15 mouse cellular contexts compared by ENCODE assay signal in genomic region chr12:26734558-26734897, GRCm38 (mm10).
DNase-seq lines count a peak whose midpoint lies in the region; ATAC-seq and TF ChIP-seq lines count a peak whose summit lies in the region.
"Had no signal": no experiment of that assay in that cellular context is flagged by ENCODE, and none has a peak within 500 bp of the region (broad histone marks: within the 10 kb centered on the region; RNA-seq: fewer than 3 reads in every experiment).

No protein-coding gene starts in this region.

- H3K4me3 ChIP-seq in intestine, embryonic 16.5 days (ENCODE audit: low read length), result no peak overlapping the region
- H3K4me3 ChIP-seq in intestine, postnatal 0 days (ENCODE audit: low read depth, low read length), result no peak overlapping the region
- no peak overlapping the region for H3K4me3 ChIP-seq in hindbrain, embryonic 11.5 days (ENCODE audit: low read depth, low read length)
- no peak overlapping the region for H3K4me3 ChIP-seq in midbrain, embryonic 13.5 days (replicated peaks)
- H3K4me3 ChIP-seq in heart, embryonic 12.5 days, result no peak overlapping the region
- H3K4me3 ChIP-seq: limb, embryonic 15.5 days had no signal

- no peak for TF ChIP-seq CTCF in intestine, postnatal 0 days (IDR thresholded peaks at IDR 0.05; ENCODE audit: low read depth)

- H3K9ac ChIP-seq in intestine, embryonic 16.5 days (ENCODE audit: low read depth, low read length), result no peak overlapping the region
- H3K9ac ChIP-seq in intestine, postnatal 0 days (ENCODE audit: low read depth, low read length), result no peak overlapping the region
- H3K9ac ChIP-seq in hindbrain, embryonic 11.5 days (ENCODE audit: low read depth, low read length), result no peak overlapping the region
- H3K9ac ChIP-seq in midbrain, embryonic 13.5 days (replicated peaks), result no peak overlapping the region
- H3K9ac ChIP-seq in heart, embryonic 12.5 days, result no peak overlapping the region
- H3K9ac ChIP-seq: limb, embryonic 15.5 days had no signal

- H3K9me3 ChIP-seq in intestine, embryonic 16.5 days (ENCODE audit: control insufficient read depth, low read length), result no peaks in the 10 kb centered on the region
- no peaks in the 10 kb centered on the region for H3K9me3 ChIP-seq in intestine, postnatal 0 days (ENCODE audit: control insufficient read depth)
- H3K9me3 ChIP-seq in hindbrain, embryonic 11.5 days (ENCODE audit: control insufficient read depth, low read length), result no peaks in the 10 kb centered on the region
- H3K9me3 ChIP-seq in midbrain, embryonic 13.5 days, result no peaks in the 10 kb centered on the region
- H3K9me3 ChIP-seq in heart, embryonic 12.5 days (replicated peaks), result no peaks in the 10 kb centered on the region
- H3K9me3 ChIP-seq: limb, embryonic 15.5 days had no signal

- H3K4me1 ChIP-seq in intestine, embryonic 16.5 days (ENCODE audit: control insufficient read depth, insufficient read depth, low read length), result peaks cover 2% of the 10 kb centered on the region; the same call in 1 of the 2 replicates
- no peaks in the 10 kb centered on the region for H3K4me1 ChIP-seq in intestine, postnatal 0 days (replicated peaks; ENCODE audit: control insufficient read depth, insufficient read depth, low read length)
- H3K4me1 ChIP-seq in hindbrain, embryonic 11.5 days (replicated peaks; ENCODE audit: control insufficient read depth, insufficient read depth, low read length), result no peaks in the 10 kb centered on the region
- H3K4me1 ChIP-seq in midbrain, embryonic 13.5 days (replicated peaks), result peaks cover 19% of the 10 kb centered on the region
- H3K4me1 ChIP-seq in heart, embryonic 12.5 days (replicated peaks), result no peaks in the 10 kb centered on the region
- H3K4me1 ChIP-seq: limb, embryonic 15.5 days had no signal

- peak; percentile 56 for ATAC-seq in intestine, embryonic 16.5 days
- ATAC-seq in intestine, postnatal 0 days, result no peak
- peak; percentile 73 for ATAC-seq in hindbrain, embryonic 11.5 days (ENCODE audit: low FRiP score)
- ATAC-seq in midbrain, embryonic 13.5 days, result peak; percentile 81
- ATAC-seq in heart, embryonic 12.5 days (ENCODE audit: insufficient number of reproducible peaks, low FRiP score), result no peak
- ATAC-seq: lung, postnatal 0 days had no signal

- no peak overlapping the region for H3K4me2 ChIP-seq in intestine, embryonic 16.5 days (ENCODE audit: low read depth, low read length)
- H3K4me2 ChIP-seq in intestine, postnatal 0 days (replicated peaks; ENCODE audit: low read depth), result no peak overlapping the region
- no peak overlapping the region for H3K4me2 ChIP-seq in hindbrain, embryonic 11.5 days (replicated peaks; ENCODE audit: low read depth, low read length)
- H3K4me2 ChIP-seq in midbrain, embryonic 13.5 days (replicated peaks), result 0 out of 2 replicates have a peak overlapping the region, but pooled peaks have one; percentile 5
- no peak overlapping the region for H3K4me2 ChIP-seq in heart, embryonic 12.5 days
- H3K4me2 ChIP-seq: limb, embryonic 15.5 days had no signal

- H3K27ac ChIP-seq in intestine, embryonic 16.5 days (ENCODE audit: low read length), result no peak overlapping the region
- no peak overlapping the region for H3K27ac ChIP-seq in intestine, postnatal 0 days (ENCODE audit: low read depth, low read length)
- H3K27ac ChIP-seq in hindbrain, embryonic 11.5 days (ENCODE audit: low read depth, low read length), result peak overlapping the region; percentile 30; the same call in 1 of the 2 replicates
- H3K27ac ChIP-seq in midbrain, embryonic 13.5 days, result peak overlapping the region; percentile 73
- H3K27ac ChIP-seq in heart, embryonic 12.5 days (ENCODE audit: poor library complexity, severe bottlenecking), result no peak overlapping the region
- H3K27ac ChIP-seq: limb, embryonic 15.5 days had no signal

- peak; percentile 45 for DNase-seq in embryo, embryonic 9.5 days (ENCODE audit: extremely low spot score)
- DNase-seq in hindbrain, embryonic 11.5 days (ENCODE audit: low spot score), result peak; percentile 50
- no peak for DNase-seq in adipocyte (ENCODE audit: low spot score)
- DNase-seq in heart, adult 11 months, result no peak
- DNase-seq: B cell, adult 2 months; gastrocnemius, postnatal 25 days; kidney, adult 9 months; layer of hippocampus, postnatal 36 days; thymus, postnatal 14 days had no signal

- WGBS in intestine, embryonic 16.5 days, result 36% methylated on average over 3 of the region's 3 CpGs
- 33% methylated on average over 3 of the region's 3 CpGs for WGBS in intestine, postnatal 0 days
- 30% methylated on average over 3 of the region's 3 CpGs for WGBS in hindbrain, embryonic 11.5 days
- WGBS in midbrain, embryonic 13.5 days, result 35% methylated on average over 3 of the region's 3 CpGs
- WGBS in heart, embryonic 12.5 days, result 59% methylated on average over 3 of the region's 3 CpGs

- no peaks in the 10 kb centered on the region for H3K36me3 ChIP-seq in intestine, embryonic 16.5 days (ENCODE audit: control insufficient read depth, insufficient read depth, low read length)
- H3K36me3 ChIP-seq in intestine, postnatal 0 days (ENCODE audit: control insufficient read depth, insufficient read depth), result no peaks in the 10 kb centered on the region
- no peaks in the 10 kb centered on the region for H3K36me3 ChIP-seq in hindbrain, embryonic 11.5 days (ENCODE audit: control insufficient read depth, insufficient read depth, low read length)
- H3K36me3 ChIP-seq in midbrain, embryonic 13.5 days, result no peaks in the 10 kb centered on the region
- H3K36me3 ChIP-seq in heart, embryonic 12.5 days, result no peaks in the 10 kb centered on the region
- H3K36me3 ChIP-seq: limb, embryonic 15.5 days had no signal

- no peaks in the 10 kb centered on the region for H3K27me3 ChIP-seq in intestine, embryonic 16.5 days (replicated peaks; ENCODE audit: control insufficient read depth, insufficient read depth, low read length)
- no peaks in the 10 kb centered on the region for H3K27me3 ChIP-seq in intestine, postnatal 0 days (replicated peaks; ENCODE audit: control insufficient read depth, insufficient read depth, low read length)
- H3K27me3 ChIP-seq in hindbrain, embryonic 11.5 days (ENCODE audit: control insufficient read depth, insufficient read depth, low read length), result no peaks in the 10 kb centered on the region
- H3K27me3 ChIP-seq in midbrain, embryonic 13.5 days, result no peaks in the 10 kb centered on the region
- no peaks in the 10 kb centered on the region for H3K27me3 ChIP-seq in heart, embryonic 12.5 days (replicated peaks)
- H3K27me3 ChIP-seq: limb, embryonic 15.5 days had no signal

Comparison
In these comparisons a context has a peak if more than half of its experiments do, and no peak if none do; other contexts are left out.
1. ATAC-seq: peak in intestine, embryonic 16.5 days (single experiment), hindbrain, embryonic 11.5 days (single experiment) and midbrain, embryonic 13.5 days (single experiment); none in intestine, postnatal 0 days (single experiment) and heart, embryonic 12.5 days (single experiment).
2. H3K27ac ChIP-seq: peak in hindbrain, embryonic 11.5 days (single experiment) and midbrain, embryonic 13.5 days (single experiment); none in intestine, embryonic 16.5 days (single experiment), intestine, postnatal 0 days (single experiment) and heart, embryonic 12.5 days (single experiment).
3. DNase-seq: peak in embryo, embryonic 9.5 days (single experiment) and hindbrain, embryonic 11.5 days (single experiment); none in adipocyte (single experiment) and heart, adult 11 months (single experiment).